Mouse (Mus musculus): Measurements from ENCODE around the gene Nrg4.

- TF ChIP-seq POLR2A (IDR thresholded peaks at IDR 0.05; ENCODE audit: low read depth, low read length) (no peak), CTCF (conservative IDR thresholded peaks at IDR 0.05; ENCODE audit: insufficient read depth, insufficient read length, low read depth, low read length) (no peak)
Measured at GRCm38 (mm10) chr9:55348664-55349063, 22.0 kb upstream of the Nrg4 start.

Data from kidney, adult 2 months (tissue).